Mouse (Mus musculus) forebrain, embryonic 13.5 days (tissue): ENCODE measurements around the gene Nsf. TPM values are rescaled to one million over a fixed set of nuclear protein-coding genes. Genes with fewer than 3 reads are reported as not detected.
A peak's percentile ranks its signal among the peaks of the same experiment; 100 is the strongest.

Experiments
- ATAC-seq: fragments of 200-750 bp; cut with Nextera tagmentation; 2 replicates; pipeline ENCODE4 v1.8.0; 2017
- H3K27ac ChIP-seq: fragments of 300-500 bp; sonication (generic); 2 replicates; pipeline ENCODE4 v1.5.1; 2015; ENCODE audit warnings: inconsistent platforms, mild to moderate bottlenecking, moderate library complexity
- H3K27me3 ChIP-seq: fragments of 300-500 bp; sonication (generic); 2 replicates; pipeline ENCODE4 v1.6.1; 2015; ENCODE audit warnings: mild to moderate bottlenecking, inconsistent platforms
- H3K36me3 ChIP-seq: fragments of 300-500 bp; sonication (generic); 2 replicates; pipeline ENCODE4 v1.6.1; 2015; ENCODE audit warnings: mild to moderate bottlenecking, inconsistent platforms; ENCODE audit not compliant: poor library complexity, severe bottlenecking
- H3K4me1 ChIP-seq: fragments of 300-500 bp; sonication (generic); 2 replicates; pipeline ENCODE4 v1.6.1; 2015; ENCODE audit warnings: inconsistent platforms
- H3K4me2 ChIP-seq: fragments of 300-500 bp; sonication (generic); 2 replicates; pipeline ENCODE4 v1.6.1; 2015; ENCODE audit warnings: inconsistent platforms, mild to moderate bottlenecking, moderate library complexity
- H3K4me3 ChIP-seq: fragments of 300-500 bp; sonication (generic); 2 replicates; pipeline ENCODE4 v1.5.1; 2015; ENCODE audit warnings: mild to moderate bottlenecking, inconsistent platforms
- H3K9ac ChIP-seq: fragments of 300-500 bp; sonication (generic); 2 replicates; pipeline ENCODE4 v1.6.1; 2015; ENCODE audit warnings: mild to moderate bottlenecking, inconsistent platforms
- H3K9me3 ChIP-seq: fragments of 300-500 bp; sonication (generic); replicated peaks from 2 replicates; pipeline ENCODE4 v1.6.1; 2016; ENCODE audit warnings: inconsistent platforms
- WGBS: fragments of 180-500 bp; shearing (Covaris S2); methylation state at CpG from one replicate; pipeline ENCODE4 v1.1.7; 2015; 5-methylcytosine and 5-hydroxymethylcytosine counted together
- polyA plus RNA-seq: library from polyadenylated mRNA; unstranded; fragments of >200 nt; fragmentation: Nextera tagmentation; extraction: Ambion mirVana; gene quantifications from 2 replicates; pipeline ENCODE4 v1.2.1, GENCODE M21; 2015

Nsf gene
- polyA plus RNA-seq, 1 experiment from 2014 or later = 68.1 TPM

GRCm38 (mm10) chr11:103937976-103938728 lies 15.7 kb downstream of the Nsf start:
- WGBS = 90% methylated on average over 25 of the region's 25 CpGs
- H3K36me3 ChIP-seq = no peaks in the 10 kb centered on the region
- peaks cover 15% of the 10 kb centered on the region for H3K4me1 ChIP-seq
- no peak overlapping the region for H3K27ac ChIP-seq
- H3K9me3 ChIP-seq = no peaks in the 10 kb centered on the region
- H3K4me3 ChIP-seq = no peak overlapping the region
- no peaks in the 10 kb centered on the region for H3K27me3 ChIP-seq
- no peak for ATAC-seq
- no peak overlapping the region for H3K9ac ChIP-seq
- no peak overlapping the region for H3K4me2 ChIP-seq

DNA sequence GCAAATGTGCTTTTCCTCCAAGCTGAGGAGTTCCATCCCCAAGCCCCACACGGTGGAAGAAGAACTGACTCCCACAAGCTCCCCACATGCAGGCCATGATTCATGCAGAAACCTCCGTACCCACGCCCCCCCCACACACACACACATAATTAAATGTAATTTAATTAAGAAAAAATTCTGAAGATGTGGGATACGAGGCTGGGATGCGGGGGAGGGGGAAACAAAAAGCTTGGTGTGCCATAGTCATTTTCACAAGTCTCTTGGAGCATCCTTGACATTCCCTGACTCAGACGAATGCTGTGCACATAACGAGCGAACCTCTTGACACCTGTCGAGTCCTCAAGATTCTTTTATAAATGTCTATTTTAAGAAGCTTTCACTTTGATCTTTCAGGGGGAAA lies 16.4 kb downstream of the Nsf start:
- no peak for ATAC-seq
- H3K36me3 ChIP-seq = no peaks in the 10 kb centered on the region

GRCm38 (mm10) chr11:103935717-103936116 lies 18.1 kb downstream of the Nsf start:
- Histone ChIP-seq H3K4me1 (peaks cover 15% of the 10 kb centered on the region), H3K9ac (no peak overlapping the region), H3K4me3 (no peak overlapping the region), H3K9me3 (no peaks in the 10 kb centered on the region), H3K27ac (no peak overlapping the region), H3K27me3 (no peaks in the 10 kb centered on the region), H3K36me3 (no peaks in the 10 kb centered on the region), H3K4me2 (no peak overlapping the region)
- ATAC-seq = no peak
- WGBS = 6% methylated on average over 2 of the region's 2 CpGs

More for the DNA sequence above, 16.4 kb downstream of the Nsf start:
- 51% methylated on average over 9 of the region's 9 CpGs for WGBS
- Histone ChIP-seq H3K27ac (no peak overlapping the region), H3K9ac (no peak overlapping the region), H3K4me3 (no peak overlapping the region), H3K4me1 (peaks cover 15% of the 10 kb centered on the region), H3K27me3 (no peaks in the 10 kb centered on the region), H3K4me2 (no peak overlapping the region), H3K9me3 (no peaks in the 10 kb centered on the region)

- WGBS = 91% methylated on average over 6 of the region's 6 CpGs
- H3K27me3 ChIP-seq = no peaks in the 10 kb centered on the region
- H3K4me2 ChIP-seq = no peak overlapping the region
- no peak overlapping the region for H3K4me3 ChIP-seq
- peaks cover 15% of the 10 kb centered on the region for H3K4me1 ChIP-seq
- H3K9ac ChIP-seq = no peak overlapping the region
- peaks cover 4% of the 10 kb centered on the region; the same call in 1 of the 2 replicates for H3K36me3 ChIP-seq
- no peak overlapping the region for H3K27ac ChIP-seq
- H3K9me3 ChIP-seq = no peaks in the 10 kb centered on the region
- no peak for ATAC-seq
These were observed 20.0 kb downstream of the Nsf start for GRCm38 (mm10) chr11:103933886-103934285.

DNA sequence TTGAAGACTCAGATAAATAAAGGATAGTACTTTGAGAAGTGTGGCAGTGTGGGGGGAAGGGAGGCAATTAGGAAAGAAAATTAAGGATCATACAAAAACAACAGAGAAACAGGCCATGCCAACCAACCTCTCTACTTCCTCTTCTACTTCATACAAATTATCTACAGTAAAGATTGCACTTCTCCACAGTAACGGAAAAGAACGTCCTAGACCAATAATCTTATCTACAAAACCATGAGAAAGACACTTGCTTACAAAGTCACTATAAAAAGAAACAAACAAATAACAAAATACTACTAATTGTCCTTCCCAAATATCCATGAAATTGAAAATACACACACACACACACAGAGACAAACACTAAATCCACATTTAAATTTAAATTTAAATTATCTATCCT lies 29.9 kb downstream of the Nsf start:
- no peak overlapping the region for H3K4me2 ChIP-seq
- no peak overlapping the region for H3K4me3 ChIP-seq
- no peaks in the 10 kb centered on the region for H3K4me1 ChIP-seq
- peaks cover 17% of the 10 kb centered on the region for H3K36me3 ChIP-seq
- no peak overlapping the region for H3K27ac ChIP-seq
- no peaks in the 10 kb centered on the region for H3K9me3 ChIP-seq
- WGBS = 96% methylated on average over 2 of the region's 2 CpGs
- no peaks in the 10 kb centered on the region for H3K27me3 ChIP-seq
- no peak overlapping the region for H3K9ac ChIP-seq
- no peak for ATAC-seq

GRCm38 (mm10) chr11:103923272-103923671 lies 30.6 kb downstream of the Nsf start:
- H3K4me1 ChIP-seq = no peaks in the 10 kb centered on the region
- H3K27ac ChIP-seq = no peak overlapping the region
- H3K36me3 ChIP-seq = peaks cover 17% of the 10 kb centered on the region
- 86% methylated on average over 4 of the region's 4 CpGs for WGBS
- no peak overlapping the region for H3K4me2 ChIP-seq
- ATAC-seq = no peak
- no peaks in the 10 kb centered on the region for H3K27me3 ChIP-seq
- no peak overlapping the region for H3K4me3 ChIP-seq
- H3K9me3 ChIP-seq = no peaks in the 10 kb centered on the region
- no peak overlapping the region for H3K9ac ChIP-seq

DNA sequence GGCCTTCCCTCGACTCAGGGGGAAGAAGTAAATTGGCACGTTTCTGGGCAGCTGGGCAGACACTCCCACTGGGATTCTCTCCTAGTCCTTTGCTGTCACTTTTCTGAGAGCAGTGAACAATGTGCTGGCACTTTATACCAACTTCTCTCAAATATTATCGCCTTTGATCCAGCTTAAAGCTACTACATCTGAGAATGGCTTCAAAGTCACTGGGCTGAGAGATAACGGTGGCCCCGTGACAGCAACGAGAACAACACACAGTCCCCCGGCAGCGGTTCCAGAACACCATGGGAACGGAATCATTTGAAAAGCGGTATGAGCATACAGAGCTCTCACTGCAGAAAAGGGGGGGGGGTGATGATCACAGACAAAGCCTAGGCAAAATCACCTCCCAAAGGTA lies 31.0 kb downstream of the Nsf start:
- H3K9ac ChIP-seq = no peak overlapping the region
- H3K4me2 ChIP-seq = no peak overlapping the region
- no peaks in the 10 kb centered on the region for H3K4me1 ChIP-seq
- WGBS = 80% methylated on average over 10 of the region's 10 CpGs
- peaks cover 17% of the 10 kb centered on the region for H3K36me3 ChIP-seq
- no peaks in the 10 kb centered on the region for H3K27me3 ChIP-seq
- H3K9me3 ChIP-seq = no peaks in the 10 kb centered on the region
- ATAC-seq = no peak
- H3K27ac ChIP-seq = no peak overlapping the region
- no peak overlapping the region for H3K4me3 ChIP-seq

GRCm38 (mm10) chr11:103920665-103921064 lies 33.2 kb downstream of the Nsf start:
- no peak overlapping the region for H3K27ac ChIP-seq
- 80% methylated on average over 5 of the region's 5 CpGs for WGBS
- no peak for ATAC-seq
- no peaks in the 10 kb centered on the region for H3K27me3 ChIP-seq
- H3K4me3 ChIP-seq = no peak overlapping the region
- H3K9ac ChIP-seq = no peak overlapping the region
- no peaks in the 10 kb centered on the region for H3K4me1 ChIP-seq
- peaks cover 14% of the 10 kb centered on the region for H3K36me3 ChIP-seq
- no peak overlapping the region for H3K4me2 ChIP-seq
- H3K9me3 ChIP-seq = no peaks in the 10 kb centered on the region

DNA sequence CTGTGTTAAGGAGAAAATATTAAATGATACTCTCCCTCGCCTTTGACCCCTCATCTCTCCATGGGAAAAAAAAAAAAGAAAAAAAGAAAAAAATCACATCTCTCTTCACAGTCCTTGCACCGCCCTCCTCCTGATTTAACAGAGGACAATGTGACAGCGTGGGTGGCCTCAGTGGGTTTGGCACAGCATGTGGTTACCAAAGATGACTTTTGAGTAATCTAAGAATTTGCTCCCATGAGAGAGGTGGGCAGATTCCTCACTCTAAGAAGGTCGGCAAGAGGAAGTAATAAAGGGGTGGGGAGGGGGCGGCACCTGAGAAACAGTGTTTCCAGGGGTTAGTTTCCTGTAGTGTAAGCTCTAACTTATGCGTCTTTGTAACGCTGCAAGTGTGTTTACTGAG lies 37.0 kb downstream of the Nsf start:
- Histone ChIP-seq H3K9me3 (no peaks in the 10 kb centered on the region), H3K27ac (no peak overlapping the region), H3K4me2 (no peak overlapping the region), H3K36me3 (peaks cover 42% of the 10 kb centered on the region), H3K27me3 (no peaks in the 10 kb centered on the region), H3K4me3 (no peak overlapping the region), H3K9ac (no peak overlapping the region), H3K4me1 (no peaks in the 10 kb centered on the region)
- ATAC-seq = no peak
- 80% methylated on average over 7 of the region's 7 CpGs for WGBS

DNA sequence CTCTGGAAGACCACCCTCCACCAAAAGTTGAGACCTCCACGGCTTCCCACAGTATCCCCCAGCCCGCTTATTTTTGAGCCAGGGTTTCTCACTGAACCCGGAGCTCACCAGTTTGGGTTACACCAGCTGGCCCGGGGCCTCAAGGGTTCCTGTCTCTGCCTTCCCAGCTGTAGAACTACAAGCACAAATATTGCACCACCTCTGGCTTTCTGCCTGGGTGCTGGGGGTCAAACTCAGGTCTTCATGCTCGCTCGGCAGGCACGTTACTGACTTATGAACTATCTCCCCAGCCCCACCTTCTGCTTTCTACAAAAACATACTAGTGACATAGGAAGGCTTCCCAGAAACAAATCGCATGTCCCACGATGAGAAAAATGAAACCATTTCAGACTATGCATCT lies 38.2 kb downstream of the Nsf start:
- H3K9ac ChIP-seq = no peak overlapping the region
- ATAC-seq = no peak
- no peak overlapping the region for H3K4me2 ChIP-seq
- no peaks in the 10 kb centered on the region for H3K27me3 ChIP-seq
- WGBS = 91% methylated on average over 9 of the region's 9 CpGs
- H3K36me3 ChIP-seq = peaks cover 38% of the 10 kb centered on the region
- no peak overlapping the region for H3K27ac ChIP-seq
- no peak overlapping the region for H3K4me3 ChIP-seq
- H3K9me3 ChIP-seq = no peaks in the 10 kb centered on the region
- H3K4me1 ChIP-seq = no peaks in the 10 kb centered on the region

GRCm38 (mm10) chr11:103910993-103911585 lies 42.8 kb downstream of the Nsf start:
- no peaks in the 10 kb centered on the region for H3K9me3 ChIP-seq
- H3K4me1 ChIP-seq = no peaks in the 10 kb centered on the region
- H3K4me3 ChIP-seq = no peak overlapping the region
- WGBS = 59% methylated on average over 7 of the region's 7 CpGs
- no peaks in the 10 kb centered on the region for H3K27me3 ChIP-seq
- peaks cover 53% of the 10 kb centered on the region for H3K36me3 ChIP-seq
- H3K9ac ChIP-seq = no peak overlapping the region
- ATAC-seq = 0 out of 2 replicates have a peak, but pooled peaks have one; percentile 33
- no peak overlapping the region for H3K4me2 ChIP-seq
- no peak overlapping the region for H3K27ac ChIP-seq

DNA sequence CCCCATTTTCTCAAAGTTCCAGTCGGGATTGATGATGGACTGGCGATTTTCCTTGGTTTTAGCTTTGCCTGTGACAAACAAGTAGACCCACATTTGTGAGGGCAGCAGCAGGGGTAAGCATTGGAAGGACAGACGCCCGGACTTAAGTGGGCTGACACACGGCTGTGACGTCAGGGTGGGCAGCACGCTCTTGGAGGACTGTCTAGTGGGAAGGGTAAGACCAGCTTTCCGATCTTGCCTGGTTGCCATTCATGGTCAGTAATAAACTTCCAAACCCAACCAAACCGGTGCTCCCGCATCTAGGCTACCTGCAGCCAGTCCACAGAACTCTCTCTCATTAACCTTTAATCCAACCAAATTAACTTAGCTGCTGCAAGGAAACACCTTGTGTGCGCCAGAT lies 43.3 kb downstream of the Nsf start:
- H3K27me3 ChIP-seq = no peaks in the 10 kb centered on the region
- no peaks in the 10 kb centered on the region for H3K4me1 ChIP-seq
- WGBS = 93% methylated on average over 11 of the region's 11 CpGs
- H3K4me3 ChIP-seq = no peak overlapping the region
- H3K9me3 ChIP-seq = no peaks in the 10 kb centered on the region
- H3K9ac ChIP-seq = no peak overlapping the region
- peaks cover 50% of the 10 kb centered on the region for H3K36me3 ChIP-seq
- no peak overlapping the region for H3K4me2 ChIP-seq
- no peak for ATAC-seq
- H3K27ac ChIP-seq = no peak overlapping the region

GRCm38 (mm10) chr11:103909809-103910208 lies 44.0 kb downstream of the Nsf start:
- Histone ChIP-seq H3K9me3 (no peaks in the 10 kb centered on the region), H3K9ac (no peak overlapping the region), H3K27me3 (no peaks in the 10 kb centered on the region), H3K36me3 (peaks cover 43% of the 10 kb centered on the region), H3K4me1 (no peaks in the 10 kb centered on the region), H3K4me3 (no peak overlapping the region), H3K27ac (no peak overlapping the region), H3K4me2 (no peak overlapping the region)
- 90% methylated on average over 11 of the region's 11 CpGs for WGBS
- no peak for ATAC-seq
